Comparison of ENCODE assay signal across 27 mouse cellular contexts in genomic region chr19:38693769-38694168, GRCm38 (mm10).
DNase-seq lines count a peak whose midpoint lies in the region; ATAC-seq lines count a peak whose summit lies in the region.
"Had no signal": no experiment of that assay in that cellular context is flagged by ENCODE, and none has a peak within 500 bp of the region (broad histone marks: within the 10 kb centered on the region; RNA-seq: fewer than 3 reads in every experiment).

No protein-coding gene starts in this region.

- WGBS in kidney, embryonic 14.5 days, result 87% methylated on average over 4 of the region's 4 CpGs

- H3K4me1 ChIP-seq in kidney, embryonic 14.5 days (ENCODE audit: control insufficient read depth, insufficient read depth, low read length), result no peaks in the 10 kb centered on the region
- H3K4me1 ChIP-seq: forebrain, embryonic 10.5 days; hindbrain, embryonic 12.5 days; hindbrain, embryonic 15.5 days had no signal

- DNase-seq in kidney, adult 11 months, result peak; percentile 40
- no peak for DNase-seq in kidney, postnatal 10 days
- peak; percentile 24 to 53 for DNase-seq in kidney, postnatal 36 days
- peak; percentile 40 for DNase-seq in Muller cell, postnatal 12 days (ENCODE audit: inconsistent ontology term)
- DNase-seq in adipocyte (ENCODE audit: low spot score), result peak; percentile 13
- no peak for DNase-seq in left cerebral cortex, adult 18-20 months (ENCODE audit: low spot score in 2 of 2)
- DNase-seq: adrenal gland, postnatal 10 days; adrenal gland, postnatal 36 days; B cell, adult 2 months; cerebellum, adult 18-20 months; cerebellum, adult 9-10 months; cerebellum, postnatal 14 days; forebrain, postnatal 0 days; gastrocnemius, adult 2 months; gastrocnemius, postnatal 14 days; heart, adult 11 months had no signal

- no peak overlapping the region for H3K27ac ChIP-seq in kidney, embryonic 14.5 days (ENCODE audit: low read depth, low read length)
- H3K27ac ChIP-seq: embryonic facial prominence, embryonic 12.5 days; forebrain, embryonic 10.5 days; gastrocnemius, adult 2 months; hindbrain, embryonic 12.5 days; hindbrain, embryonic 15.5 days had no signal

- no peaks in the 10 kb centered on the region for H3K36me3 ChIP-seq in kidney, embryonic 14.5 days (ENCODE audit: control insufficient read depth, insufficient read depth, low read length)
- H3K36me3 ChIP-seq: embryonic facial prominence, embryonic 12.5 days; forebrain, embryonic 10.5 days; G1E; hindbrain, embryonic 12.5 days; hindbrain, embryonic 15.5 days had no signal

- no peak overlapping the region for H3K4me2 ChIP-seq in kidney, embryonic 14.5 days (replicated peaks; ENCODE audit: low read depth, low read length)
- H3K4me2 ChIP-seq: embryonic facial prominence, embryonic 12.5 days; heart, embryonic 11.5 days; hindbrain, embryonic 12.5 days; hindbrain, embryonic 15.5 days had no signal

- no peak overlapping the region for H3K9ac ChIP-seq in kidney, embryonic 14.5 days (ENCODE audit: low read depth, low read length)
- H3K9ac ChIP-seq: embryonic facial prominence, embryonic 12.5 days; forebrain, postnatal 0 days; hindbrain, embryonic 12.5 days; hindbrain, embryonic 15.5 days had no signal

- no peaks in the 10 kb centered on the region for H3K27me3 ChIP-seq in kidney, embryonic 14.5 days (ENCODE audit: control insufficient read depth, insufficient read depth, low read length)
- H3K27me3 ChIP-seq: CH12.LX; embryonic facial prominence, embryonic 12.5 days; hindbrain, embryonic 12.5 days; hindbrain, embryonic 15.5 days had no signal

- H3K9me3 ChIP-seq in kidney, embryonic 14.5 days (ENCODE audit: control insufficient read depth, low read length), result no peaks in the 10 kb centered on the region
- H3K9me3 ChIP-seq: embryonic facial prominence, embryonic 12.5 days; forebrain, embryonic 10.5 days; G1E; hindbrain, embryonic 12.5 days; hindbrain, embryonic 15.5 days had no signal

- H3K4me3 ChIP-seq in kidney, embryonic 14.5 days (ENCODE audit: low read length), result no peak overlapping the region
- H3K4me3 ChIP-seq: embryonic facial prominence, embryonic 12.5 days; erythroblast, embryonic 14.5 days; forebrain, embryonic 10.5 days; gastrocnemius, adult 2 months; hindbrain, embryonic 12.5 days; hindbrain, embryonic 15.5 days had no signal

- no peak for ATAC-seq in kidney, embryonic 14.5 days (ENCODE audit: low FRiP score, low TSS enrichment)
- ATAC-seq: activated CD4-positive, CD25-positive, alpha-beta regulatory T cell, adult 4 months; forebrain, embryonic 14.5 days; forebrain, postnatal 0 days had no signal

Comparison
In these comparisons a context has a peak if more than half of its experiments do, and no peak if none do; other contexts are left out.
1. DNase-seq: peak in kidney, adult 11 months (single experiment), kidney, postnatal 36 days (2 of 2), Muller cell, postnatal 12 days (single experiment) and adipocyte (single experiment); none in kidney, postnatal 10 days (single experiment) and left cerebral cortex, adult 18-20 months (0 of 2).